Mouse (Mus musculus): Measurements from ENCODE around the gene Rasl10b. TPM values are rescaled to one million over a fixed set of nuclear protein-coding genes. Genes with fewer than 3 reads are reported as not detected.

The Rasl10b gene
- polyA plus RNA-seq, 1 experiment, result 0.36 TPM

GRCm38 (mm10) chr11:83410510-83410909 lies 1.6 kb downstream of the Rasl10b start:
- Histone ChIP-seq H3K36me3 (ENCODE audit: control insufficient read depth, insufficient read depth) (no peaks in the 10 kb centered on the region), H3K27me3 (ENCODE audit: control insufficient read depth, insufficient read depth, insufficient read length) (peaks cover 33% of the 10 kb centered on the region), H3ac (ENCODE audit: control insufficient read depth, insufficient read length) (no peak overlapping the region), H3K4me3 (no peak overlapping the region), H3K79me2 (ENCODE audit: control insufficient read depth, insufficient read depth) (no peaks in the 10 kb centered on the region), H3K4me2 (ENCODE audit: low read depth) (no peak overlapping the region)
- TF ChIP-seq USF1 (IDR thresholded peaks at IDR 0.05; ENCODE audit: low read depth) (no peak), MYOG (IDR thresholded peaks at IDR 0.05; ENCODE audit: control insufficient read depth in 1 of 3, insufficient read depth in 1 of 3, insufficient read length in 2 of 3, low read depth in 2 of 3) (no peak), TCF12 (IDR thresholded peaks at IDR 0.05; ENCODE audit: insufficient read depth, poor library complexity, severe bottlenecking) (no peak), POLR2AphosphoS2 (IDR thresholded peaks at IDR 0.05; ENCODE audit: insufficient read length, low read depth) (no peak), E2F4 (IDR thresholded peaks at IDR 0.05; ENCODE audit: insufficient read depth) (no peak), MAX (IDR thresholded peaks at IDR 0.05; ENCODE audit: low read depth) (no peak), MYOD1 (IDR thresholded peaks at IDR 0.05; ENCODE audit: control insufficient read depth in 1 of 3, insufficient read length in 2 of 3, low read depth in 2 of 3) (no peak), TCF3 (IDR thresholded peaks at IDR 0.05; ENCODE audit: insufficient read length, low read depth) (no peak), SRF (IDR thresholded peaks at IDR 0.05; ENCODE audit: control insufficient read depth, insufficient read length, low read depth) (no peak), POLR2A (IDR thresholded peaks at IDR 0.05; ENCODE audit: insufficient read length, low read depth) (no peak), REST (IDR thresholded peaks at IDR 0.05; ENCODE audit: insufficient read depth, insufficient read length) (no peak), CEBPB (IDR thresholded peaks at IDR 0.05; ENCODE audit: insufficient read depth, poor library complexity, severe bottlenecking) (no peak)

- H3K4me3 ChIP-seq, result no peak overlapping the region
- peak; percentile 81 for TF ChIP-seq REST (IDR thresholded peaks at IDR 0.05; ENCODE audit: insufficient read depth, insufficient read length)
- TF ChIP-seq POLR2AphosphoS2 (IDR thresholded peaks at IDR 0.05; ENCODE audit: insufficient read length, low read depth), result no peak
- no peak overlapping the region for H3K4me2 ChIP-seq (ENCODE audit: low read depth)
- no peaks in the 10 kb centered on the region for H3K79me2 ChIP-seq (ENCODE audit: control insufficient read depth, insufficient read depth)
- no peaks in the 10 kb centered on the region for H3K36me3 ChIP-seq (ENCODE audit: control insufficient read depth, insufficient read depth)
- peaks cover 22% of the 10 kb centered on the region for H3K27me3 ChIP-seq (ENCODE audit: control insufficient read depth, insufficient read depth, insufficient read length)
- no peak overlapping the region for H3ac ChIP-seq (ENCODE audit: control insufficient read depth, insufficient read length)
Measured at GRCm38 (mm10) chr11:83417080-83417479, 8.1 kb downstream of the Rasl10b start.

- no peak for TF ChIP-seq MYOG (IDR thresholded peaks at IDR 0.05; ENCODE audit: control insufficient read depth in 1 of 3, insufficient read depth in 1 of 3, insufficient read length in 2 of 3, low read depth in 2 of 3)
- Histone ChIP-seq H3K36me3 (ENCODE audit: control insufficient read depth, insufficient read depth) (no peaks in the 10 kb centered on the region), H3K4me3 (no peak overlapping the region), H3K4me2 (ENCODE audit: low read depth) (no peak overlapping the region), H3K27me3 (ENCODE audit: control insufficient read depth, insufficient read depth, insufficient read length) (peaks cover 16% of the 10 kb centered on the region), H3ac (ENCODE audit: control insufficient read depth, insufficient read length) (no peak overlapping the region), H3K79me2 (ENCODE audit: control insufficient read depth, insufficient read depth) (no peaks in the 10 kb centered on the region)
Measured at GRCm38 (mm10) chr11:83417708-83418107, 8.8 kb downstream of the Rasl10b start.

GRCm38 (mm10) chr11:83418566-83418965 lies 9.6 kb downstream of the Rasl10b start:
- TF ChIP-seq MAX (IDR thresholded peaks at IDR 0.05; ENCODE audit: low read depth) (no peak), MYOD1 (IDR thresholded peaks at IDR 0.05; ENCODE audit: control insufficient read depth in 1 of 3, insufficient read length in 2 of 3, low read depth in 2 of 3) (no peak), REST (IDR thresholded peaks at IDR 0.05; ENCODE audit: insufficient read depth, insufficient read length) (peak; percentile 3), POLR2A (IDR thresholded peaks at IDR 0.05; ENCODE audit: insufficient read length, low read depth) (no peak), TCF12 (IDR thresholded peaks at IDR 0.05; ENCODE audit: insufficient read depth, poor library complexity, severe bottlenecking) (no peak), USF1 (IDR thresholded peaks at IDR 0.05; ENCODE audit: low read depth) (no peak)
- Histone ChIP-seq H3ac (ENCODE audit: control insufficient read depth, insufficient read length) (no peak overlapping the region), H3K36me3 (ENCODE audit: control insufficient read depth, insufficient read depth) (no peaks in the 10 kb centered on the region), H3K79me2 (ENCODE audit: control insufficient read depth, insufficient read depth) (no peaks in the 10 kb centered on the region), H3K4me2 (ENCODE audit: low read depth) (no peak overlapping the region), H3K27me3 (ENCODE audit: control insufficient read depth, insufficient read depth, insufficient read length) (peaks cover 13% of the 10 kb centered on the region), H3K4me3 (no peak overlapping the region)

GRCm38 (mm10) chr11:83420338-83420737 lies 11.4 kb downstream of the Rasl10b start:
- TF ChIP-seq POLR2AphosphoS2 (IDR thresholded peaks at IDR 0.05; ENCODE audit: insufficient read length, low read depth), result no peak
- no peak for TF ChIP-seq SRF (IDR thresholded peaks at IDR 0.05; ENCODE audit: control insufficient read depth, insufficient read length, low read depth)
- TF ChIP-seq REST (IDR thresholded peaks at IDR 0.05; ENCODE audit: insufficient read depth, insufficient read length), result no peak
- no peak for TF ChIP-seq MYOG (IDR thresholded peaks at IDR 0.05; ENCODE audit: control insufficient read depth in 1 of 3, insufficient read depth in 1 of 3, insufficient read length in 2 of 3, low read depth in 2 of 3)
- TF ChIP-seq TCF12 (IDR thresholded peaks at IDR 0.05; ENCODE audit: insufficient read depth, poor library complexity, severe bottlenecking), result no peak
- no peaks in the 10 kb centered on the region for H3K36me3 ChIP-seq (ENCODE audit: control insufficient read depth, insufficient read depth)
- no peak overlapping the region for H3ac ChIP-seq (ENCODE audit: control insufficient read depth, insufficient read length)
- no peak overlapping the region for H3K4me2 ChIP-seq (ENCODE audit: low read depth)
- no peak overlapping the region for H3K4me3 ChIP-seq
- peaks cover 10% of the 10 kb centered on the region for H3K27me3 ChIP-seq (ENCODE audit: control insufficient read depth, insufficient read depth, insufficient read length)
- H3K79me2 ChIP-seq (ENCODE audit: control insufficient read depth, insufficient read depth), result no peaks in the 10 kb centered on the region

- peaks cover 15% of the 10 kb centered on the region for H3K27me3 ChIP-seq (ENCODE audit: control insufficient read depth, insufficient read depth, insufficient read length)
- peak; percentile 98 for TF ChIP-seq REST (IDR thresholded peaks at IDR 0.05; ENCODE audit: insufficient read depth, insufficient read length)
- no peak for TF ChIP-seq MYOD1 (IDR thresholded peaks at IDR 0.05; ENCODE audit: control insufficient read depth in 1 of 3, insufficient read length in 2 of 3, low read depth in 2 of 3)
Measured at GRCm38 (mm10) chr11:83421305-83421704, 12.4 kb downstream of the Rasl10b start.

More at GRCm38 (mm10) chr11:83421305-83421704, 12.4 kb downstream of the Rasl10b start:
- Histone ChIP-seq H3K79me2 (ENCODE audit: control insufficient read depth, insufficient read depth) (no peaks in the 10 kb centered on the region), H3ac (ENCODE audit: control insufficient read depth, insufficient read length) (no peak overlapping the region), H3K4me2 (ENCODE audit: low read depth) (no peak overlapping the region), H3K4me3 (no peak overlapping the region), H3K36me3 (ENCODE audit: control insufficient read depth, insufficient read depth) (no peaks in the 10 kb centered on the region)

Measured in myocyte (in vitro differentiated cells).